Mouse (Mus musculus) R1 (cell line): ENCODE results near the gene Gm19426.

ENCODE experiments used
- DNase-seq: peaks from one replicate; pipeline ENCODE4 v3.0.0-alpha.2; 2018; ENCODE audit warnings: low read depth, low spot score

Gm19426 gene

DNA sequence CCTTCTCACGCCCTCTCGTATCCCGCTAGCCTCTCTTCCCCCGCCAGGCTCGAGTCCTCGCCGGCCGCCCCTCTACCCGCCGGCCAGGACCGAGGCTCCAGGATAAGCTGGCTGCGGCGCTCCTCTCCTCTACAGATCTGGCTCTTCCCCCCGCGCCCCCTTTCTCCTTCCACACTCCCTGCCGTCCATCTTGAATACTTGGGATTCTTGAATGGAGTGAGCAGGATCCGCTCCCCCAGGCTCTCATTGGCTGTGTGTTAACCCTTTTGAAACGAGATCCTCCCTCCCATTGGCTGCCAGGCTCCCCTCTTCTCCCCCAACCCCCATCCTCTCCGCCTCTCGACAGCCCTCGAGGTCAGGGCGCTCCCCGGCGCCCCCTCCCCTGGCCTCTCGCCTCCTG, at the start of gene Gm19426:
Gene Gm19426, minus strand, starts transcription at position 95 of the 400 bp plus-strand sequence.
- DNase-seq: peak; percentile 99

DNA sequence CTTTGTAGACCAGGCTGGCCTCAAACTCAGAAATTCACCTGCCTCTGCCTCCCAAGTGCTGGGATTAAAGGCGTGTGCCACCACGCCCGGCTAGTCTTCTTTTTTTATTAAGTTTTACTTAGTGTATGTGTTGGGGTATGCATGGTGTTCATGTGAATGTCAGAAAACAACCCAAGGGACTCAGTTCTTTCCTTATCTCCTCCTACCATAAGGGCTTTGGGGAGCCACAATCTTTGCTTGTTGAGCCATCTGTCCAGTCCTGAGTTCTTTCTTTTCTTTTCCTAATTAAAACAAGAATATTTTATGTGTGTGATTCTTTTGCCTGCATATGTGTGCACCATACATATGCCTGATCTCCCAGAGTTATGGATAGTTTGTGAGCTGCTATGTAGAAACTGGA, 49.7 kb upstream of the Gm19426 start:
- no peak for DNase-seq

DNA sequence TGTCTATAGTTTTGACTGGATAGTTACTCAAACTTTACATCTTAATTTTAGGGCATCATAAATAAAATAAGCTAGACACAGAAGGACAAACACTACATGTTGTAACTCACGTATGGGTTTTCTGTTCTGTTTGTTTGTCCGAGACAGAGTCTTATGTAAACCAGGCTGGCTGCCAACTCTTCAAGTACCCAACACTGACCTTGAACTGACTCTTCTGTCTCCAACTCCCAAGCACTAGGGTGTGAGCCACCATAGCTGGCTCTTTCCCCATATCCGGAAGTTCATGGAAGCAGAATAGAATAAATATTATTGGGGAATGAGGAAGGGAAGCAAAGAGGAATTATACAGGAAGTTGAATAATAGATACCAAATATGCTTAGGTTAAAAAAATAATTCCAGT, 49.1 kb upstream of the Gm19426 start:
- DNase-seq: no peak

DNA sequence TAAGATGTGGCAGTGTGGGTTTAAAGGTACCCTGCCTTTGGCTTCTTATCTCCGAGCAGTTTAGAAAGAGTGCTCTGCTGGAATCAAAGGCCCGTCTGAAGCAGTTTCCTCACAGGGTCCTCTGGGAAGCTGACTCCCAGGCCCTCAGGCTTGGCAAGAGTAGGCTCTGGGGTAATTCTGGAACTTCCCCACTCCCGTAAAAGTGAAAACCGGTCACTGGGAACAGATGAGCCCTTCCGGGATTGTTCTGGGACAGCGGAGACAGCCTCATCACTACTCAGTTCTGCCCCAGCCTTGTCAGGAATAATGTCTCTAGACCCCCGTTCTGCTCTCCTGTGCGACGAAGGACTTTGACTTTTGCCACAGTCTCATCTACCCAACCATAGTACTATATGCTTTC, 47.0 kb upstream of the Gm19426 start:
- no peak for DNase-seq

DNA sequence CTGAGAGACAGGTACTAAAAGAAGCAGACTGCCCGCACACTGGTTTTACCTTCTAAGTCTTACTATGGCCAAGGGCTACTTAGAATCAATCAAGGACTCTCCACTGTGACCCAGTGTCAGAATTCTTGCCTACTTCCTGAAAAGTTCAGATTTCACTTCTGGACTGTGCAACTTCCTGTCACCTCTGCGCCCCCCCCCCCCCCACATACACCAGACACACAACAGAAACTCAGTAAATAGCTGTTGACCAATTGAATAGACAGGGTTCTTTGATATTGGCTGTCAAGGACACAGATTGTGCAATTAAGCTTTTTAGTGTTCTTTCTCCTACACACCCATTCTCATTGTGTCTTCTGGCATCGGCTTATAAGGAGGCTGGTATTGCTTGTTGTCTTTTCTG, 44.9 kb upstream of the Gm19426 start:
- DNase-seq: no peak

DNA sequence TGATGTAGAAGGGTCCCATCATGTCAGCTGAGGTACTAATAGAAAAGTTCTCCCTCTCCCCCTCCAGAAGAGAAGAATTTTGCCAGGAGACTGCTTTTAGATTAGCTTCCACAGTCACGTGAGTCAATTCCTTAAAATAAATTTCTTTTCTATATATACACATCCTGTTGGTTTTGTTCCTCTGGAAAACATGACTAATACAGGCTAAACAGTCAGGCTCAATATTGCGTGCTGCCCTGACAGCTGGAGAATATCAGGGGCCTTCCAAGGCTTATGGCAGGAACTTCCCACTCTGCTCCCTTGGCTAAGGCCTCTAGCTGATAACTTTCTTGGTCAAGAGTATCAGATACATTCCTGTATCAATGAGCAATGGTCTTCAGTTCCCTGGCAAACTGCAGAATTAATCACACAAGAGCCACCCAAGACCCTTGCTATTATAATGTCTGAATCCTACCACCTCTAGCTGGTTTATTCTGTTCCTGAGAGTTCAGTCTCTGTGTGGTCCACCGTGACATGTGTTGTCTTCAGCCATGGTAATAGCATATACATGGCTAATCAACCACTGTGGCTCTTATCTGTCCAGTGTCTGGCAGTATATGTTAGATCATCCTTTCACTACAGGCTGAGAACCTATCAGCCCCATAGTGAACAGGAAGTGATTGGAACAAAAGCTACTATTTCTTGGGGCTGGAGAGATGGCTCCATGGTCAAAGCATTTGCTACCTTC, 40.5 kb upstream of the Gm19426 start:
- no peak for DNase-seq

DNA sequence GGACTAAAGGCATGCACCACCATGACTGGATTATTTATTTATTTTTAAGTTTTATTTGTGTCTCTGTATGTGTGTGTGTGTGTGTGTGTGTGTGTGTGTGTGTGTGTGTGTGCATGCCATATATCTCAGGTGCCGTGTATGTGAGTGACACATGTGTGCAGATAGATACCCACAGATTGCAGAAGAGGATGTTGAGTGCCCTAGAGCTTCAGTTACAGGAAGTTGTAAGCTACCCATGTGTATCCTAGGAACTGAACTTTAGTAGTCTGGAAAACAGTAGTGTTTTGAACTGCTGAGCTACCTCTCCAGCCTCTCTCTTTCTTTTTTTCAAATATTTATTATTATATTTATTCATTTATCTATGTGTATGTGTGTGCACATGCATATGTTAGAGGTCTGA, 39.9 kb upstream of the Gm19426 start:
- no peak for DNase-seq

DNA sequence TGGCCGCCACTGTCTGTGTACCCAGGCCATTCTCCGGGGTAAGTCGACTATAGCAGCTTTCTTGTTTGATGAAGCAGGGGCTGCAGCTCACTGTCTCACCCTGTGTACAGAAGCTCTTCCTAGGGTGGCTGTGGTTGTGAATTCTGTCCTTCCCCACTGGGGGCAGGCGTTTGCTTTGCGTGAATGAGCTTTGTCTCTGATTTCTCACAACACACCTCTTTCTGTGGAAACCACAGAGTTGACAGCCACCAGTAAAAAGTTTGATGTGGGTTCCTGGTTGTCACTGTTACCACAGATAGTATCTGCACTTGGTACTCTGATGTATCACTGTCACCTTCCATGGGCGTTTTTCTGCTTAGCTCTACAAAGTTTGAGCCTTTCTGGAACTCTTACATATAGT, 35.8 kb upstream of the Gm19426 start:
- DNase-seq: peak; percentile 70

DNA sequence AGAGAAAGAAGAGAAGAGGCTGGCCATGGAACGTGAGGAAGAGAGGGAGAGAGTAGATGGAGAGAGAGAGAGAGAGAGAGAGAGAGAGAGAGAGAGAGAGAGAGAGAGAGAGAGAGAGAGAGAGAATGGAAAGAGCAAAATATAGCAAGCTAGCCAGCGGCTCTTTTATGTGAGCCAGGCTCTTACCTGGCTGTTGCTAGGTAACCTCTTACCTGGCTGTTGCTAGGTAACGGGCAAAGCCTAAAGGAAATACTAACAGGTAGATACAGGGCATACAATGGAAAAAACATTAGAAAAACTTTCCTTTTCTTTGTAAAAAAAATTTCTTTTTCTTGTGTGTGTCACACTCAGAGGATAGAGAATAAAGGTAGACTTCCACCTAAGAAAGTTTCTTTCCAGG, 34.3 kb upstream of the Gm19426 start:
- DNase-seq: no peak

DNA sequence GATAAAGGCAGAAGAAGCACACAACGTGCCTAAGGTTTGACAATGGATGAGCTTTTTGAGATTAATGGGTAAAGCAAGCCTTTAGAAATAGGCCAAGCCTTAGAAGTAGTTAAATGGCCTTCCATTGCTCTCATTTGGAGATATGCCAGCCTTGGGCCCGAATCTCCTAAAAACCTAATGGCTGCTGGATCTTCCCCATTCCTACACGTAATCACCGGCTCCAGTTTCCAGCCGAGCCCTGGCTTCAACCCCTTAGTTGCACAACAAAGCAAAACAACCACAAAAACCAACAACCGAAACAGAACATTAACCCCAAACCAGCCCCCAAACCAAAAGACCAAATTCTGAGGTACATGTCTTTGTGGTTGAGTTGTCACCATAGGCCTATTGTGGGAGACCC, 32.2 kb upstream of the Gm19426 start:
- DNase-seq: no peak

DNA sequence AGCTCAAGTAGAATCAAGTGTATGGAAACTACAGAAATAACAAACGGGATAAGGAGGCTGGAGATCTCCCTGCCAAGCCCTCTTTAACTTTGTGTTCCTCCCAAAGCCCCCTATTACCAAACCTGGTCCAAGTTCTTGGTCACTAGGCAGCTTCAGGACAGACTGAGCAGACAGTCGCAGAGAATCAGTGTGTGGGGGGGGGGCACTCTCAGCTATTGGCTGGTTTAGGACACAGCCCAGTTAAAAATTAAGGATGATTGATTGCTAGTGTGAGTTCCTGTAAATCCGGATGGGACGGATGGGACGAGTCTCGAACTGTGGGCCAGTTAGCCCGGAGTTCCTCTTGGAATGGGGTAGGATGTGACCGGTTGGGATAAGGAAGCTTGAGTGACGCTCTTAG, 31.8 kb upstream of the Gm19426 start, which contains the start of gene Serping1:
Gene Serping1, minus strand, starts transcription at position 204 of the 400 bp plus-strand sequence.
- DNase-seq: peak; percentile 20

DNA sequence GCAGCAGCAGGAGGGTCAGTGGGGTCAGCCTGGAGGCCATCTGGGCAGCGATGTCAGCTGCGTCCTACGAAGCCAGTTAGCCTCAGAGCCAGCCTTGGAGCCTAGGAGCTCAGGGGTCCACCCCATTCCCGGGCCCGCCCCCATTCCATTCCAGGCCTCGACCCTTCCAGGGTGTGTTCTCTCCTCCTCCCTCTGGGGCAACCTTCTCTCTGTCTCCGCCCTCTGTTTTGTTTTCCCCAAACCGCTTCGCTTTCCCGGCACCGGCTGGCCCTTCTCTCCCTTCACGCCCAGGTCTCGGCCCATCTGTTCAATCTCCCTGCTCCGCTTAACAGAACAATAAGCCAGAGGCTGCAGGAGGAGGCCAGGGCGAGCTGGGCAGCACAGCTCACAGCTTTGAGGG, 31.3 kb upstream of the Gm19426 start:
- peak; percentile 94 for DNase-seq

DNA sequence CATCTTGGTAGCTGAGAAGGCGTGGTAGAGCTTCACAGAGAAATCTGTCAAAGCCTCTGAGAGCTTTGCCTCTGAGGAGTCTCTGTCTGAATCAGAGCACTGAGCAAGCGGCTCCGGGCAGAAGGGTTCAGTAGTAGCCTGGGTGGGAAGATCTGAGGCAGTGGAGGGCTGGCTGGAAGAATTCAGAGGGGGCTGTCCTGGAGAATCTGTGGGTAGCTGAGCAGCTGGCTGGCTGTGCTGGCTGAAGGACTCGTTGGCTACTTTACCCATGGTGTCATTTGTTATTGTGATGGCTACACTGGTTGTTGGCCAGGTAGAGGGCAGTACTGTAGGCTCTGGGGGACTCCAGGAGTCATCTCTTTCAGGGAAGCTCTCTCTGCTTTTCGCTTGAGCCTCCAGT, 29.7 kb upstream of the Gm19426 start:
- DNase-seq: no peak

DNA sequence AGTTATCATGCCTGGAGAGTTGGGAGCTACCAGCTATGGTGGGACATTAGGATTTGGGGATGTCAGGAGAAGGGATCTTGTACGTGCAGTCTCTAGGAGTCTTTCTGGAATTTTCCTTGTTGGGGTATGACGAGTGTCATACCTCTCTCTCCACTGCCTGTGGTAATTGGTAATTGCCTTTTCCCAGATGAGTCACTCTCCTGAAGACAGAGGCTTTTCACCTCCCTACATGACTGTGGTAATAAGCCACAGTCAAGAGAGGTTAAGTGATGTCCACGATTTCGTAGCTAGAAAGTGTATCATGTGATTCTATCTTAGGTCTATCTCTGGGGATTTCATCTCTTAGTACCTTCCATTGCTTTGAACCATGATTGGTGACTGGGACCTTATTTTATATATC, 29.0 kb upstream of the Gm19426 start:
- no peak for DNase-seq

DNA sequence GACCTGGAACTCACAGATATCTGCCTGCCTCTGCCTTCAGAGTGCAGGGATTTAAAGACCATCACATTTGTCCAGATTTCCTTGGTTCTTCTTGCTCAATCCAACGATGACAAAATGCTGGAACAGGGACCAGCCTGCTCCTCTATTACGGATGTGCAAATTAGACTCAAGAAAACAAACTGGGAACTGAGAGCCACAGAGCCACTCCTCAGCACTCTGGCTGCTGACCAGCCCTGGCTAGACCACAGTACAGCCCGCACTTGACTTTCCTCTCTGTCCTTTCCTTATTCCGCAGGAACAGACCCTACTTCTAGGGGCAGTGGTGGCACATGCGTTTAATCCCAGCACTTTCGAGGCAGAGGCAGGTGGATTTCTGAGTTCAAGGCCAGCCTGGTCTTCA, 27.0 kb upstream of the Gm19426 start:
- DNase-seq: no peak

DNA sequence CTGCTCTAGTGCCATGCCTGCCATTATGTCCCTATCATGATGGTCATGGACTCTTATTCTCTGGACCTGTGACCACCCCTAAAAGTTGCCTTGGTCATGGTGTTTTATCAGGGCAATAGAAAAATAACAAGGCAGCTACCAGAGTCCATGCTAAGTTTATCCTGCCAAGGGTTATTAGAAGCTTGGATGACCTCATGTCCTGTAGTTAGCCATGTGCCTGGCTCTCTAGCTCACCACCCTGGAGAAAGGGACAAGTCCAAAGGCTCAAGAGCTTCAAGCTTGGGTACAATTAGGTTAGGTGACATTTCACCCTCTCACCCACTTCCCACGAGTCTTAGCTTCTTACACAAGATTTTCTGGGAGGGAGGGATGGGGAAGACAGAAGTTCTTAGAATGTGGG, 19.4 kb upstream of the Gm19426 start:
- DNase-seq: no peak

DNA sequence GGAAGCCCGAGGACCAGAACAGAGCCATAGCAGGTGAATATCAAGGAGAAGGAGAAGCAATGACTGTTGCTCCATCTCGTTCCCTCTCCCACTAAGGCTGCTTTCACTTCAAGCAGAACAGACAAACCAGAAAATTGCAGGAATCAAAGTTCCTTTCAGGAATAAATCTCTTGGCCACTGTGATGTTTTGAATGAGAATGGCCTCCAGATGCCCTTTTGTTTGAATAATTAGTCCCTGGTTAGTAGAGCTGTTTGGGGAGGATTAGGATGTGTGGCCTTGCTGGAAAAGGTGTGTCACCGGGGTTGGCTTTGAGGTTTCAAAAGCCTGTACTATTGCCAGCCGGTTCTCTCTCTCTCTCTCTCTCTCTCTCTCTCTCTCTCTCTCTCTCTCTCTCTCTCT, 18.8 kb upstream of the Gm19426 start:
- peak; percentile 75 for DNase-seq

DNA sequence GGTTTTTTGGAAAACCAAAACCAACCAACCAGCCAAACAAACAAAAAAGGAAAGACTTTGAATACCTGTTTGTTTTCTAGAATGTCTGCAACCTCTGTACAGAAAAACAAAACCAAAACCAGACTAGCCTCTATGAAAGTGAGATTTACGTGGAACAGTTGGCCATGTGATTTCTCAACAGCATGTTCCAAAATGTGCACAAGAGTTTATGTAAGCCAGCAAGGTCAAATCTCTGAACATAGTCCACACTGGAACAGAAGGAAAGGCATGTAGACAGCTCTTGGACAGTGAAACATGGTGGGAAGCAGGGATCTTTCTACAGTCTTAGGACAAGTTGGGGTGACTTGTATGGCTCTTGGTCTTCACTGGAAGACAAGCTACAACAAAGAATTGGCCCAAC, 18.4 kb upstream of the Gm19426 start:
- no peak for DNase-seq

DNA sequence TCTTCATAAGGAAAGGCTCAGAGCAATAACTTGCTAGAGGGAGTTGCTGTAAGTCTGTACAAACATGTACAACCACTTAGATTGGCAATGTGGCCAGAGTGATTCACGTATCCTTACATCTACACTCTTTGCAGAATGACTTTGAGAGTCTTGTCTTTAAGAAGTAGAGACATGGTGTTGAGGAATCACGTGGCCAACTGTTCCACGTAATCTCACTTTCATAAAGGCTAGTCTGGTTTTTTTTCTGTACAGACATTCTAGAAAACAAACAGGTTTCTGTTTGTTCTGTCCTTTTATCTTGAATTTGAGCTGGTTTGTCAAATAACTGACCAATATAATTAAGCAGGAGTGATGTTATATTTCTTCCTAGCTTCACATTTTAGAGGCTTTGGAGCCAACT, 17.9 kb upstream of the Gm19426 start:
- DNase-seq: no peak

DNA sequence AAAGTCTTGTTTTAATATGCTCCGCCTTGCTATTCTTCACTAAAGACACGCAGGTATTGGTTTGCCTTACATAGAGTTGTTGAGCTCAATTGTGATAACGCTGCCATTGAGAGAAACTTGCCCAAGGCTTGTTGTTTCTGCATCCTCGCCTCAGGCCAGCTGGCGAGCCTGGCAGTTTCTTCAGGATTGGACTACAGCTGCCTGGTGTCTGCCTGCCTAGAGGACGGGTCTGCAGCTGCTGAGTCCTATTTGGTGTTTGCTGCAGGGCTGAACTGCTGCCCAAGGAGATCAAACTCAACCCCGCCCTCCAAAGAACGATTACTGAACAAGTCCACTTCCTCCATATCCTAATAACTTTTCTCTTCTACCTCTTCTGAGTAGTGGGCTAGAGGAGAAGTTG, 17.3 kb upstream of the Gm19426 start:
- DNase-seq: no peak

DNA sequence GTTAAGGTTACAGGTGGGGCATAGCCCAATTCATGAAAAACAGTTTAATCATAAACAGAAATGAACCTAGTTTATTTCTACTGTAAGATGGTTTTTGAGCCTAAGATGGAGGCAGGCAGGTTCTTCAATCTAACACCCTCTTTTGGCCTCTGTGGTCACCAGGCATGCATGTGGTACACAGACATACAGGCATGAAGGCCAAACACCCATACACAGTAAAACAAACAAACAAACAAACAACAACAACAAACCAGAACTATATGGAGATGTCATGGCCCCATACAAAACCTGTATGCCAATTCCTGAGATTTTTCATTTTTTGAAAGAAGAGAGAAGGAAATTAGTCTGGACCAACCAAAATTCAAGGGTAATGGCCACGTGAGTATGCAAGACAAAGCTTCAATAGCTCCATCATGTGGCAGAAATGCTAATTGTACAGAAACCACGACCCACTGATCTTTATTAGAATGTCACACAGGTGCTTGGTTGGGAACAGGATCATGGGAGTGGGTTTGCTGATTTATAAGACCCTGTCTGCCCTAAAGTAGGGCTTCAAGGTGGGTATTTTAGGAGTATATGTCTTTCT, 15.2 kb upstream of the Gm19426 start:
- peak; percentile 76 for DNase-seq

DNA sequence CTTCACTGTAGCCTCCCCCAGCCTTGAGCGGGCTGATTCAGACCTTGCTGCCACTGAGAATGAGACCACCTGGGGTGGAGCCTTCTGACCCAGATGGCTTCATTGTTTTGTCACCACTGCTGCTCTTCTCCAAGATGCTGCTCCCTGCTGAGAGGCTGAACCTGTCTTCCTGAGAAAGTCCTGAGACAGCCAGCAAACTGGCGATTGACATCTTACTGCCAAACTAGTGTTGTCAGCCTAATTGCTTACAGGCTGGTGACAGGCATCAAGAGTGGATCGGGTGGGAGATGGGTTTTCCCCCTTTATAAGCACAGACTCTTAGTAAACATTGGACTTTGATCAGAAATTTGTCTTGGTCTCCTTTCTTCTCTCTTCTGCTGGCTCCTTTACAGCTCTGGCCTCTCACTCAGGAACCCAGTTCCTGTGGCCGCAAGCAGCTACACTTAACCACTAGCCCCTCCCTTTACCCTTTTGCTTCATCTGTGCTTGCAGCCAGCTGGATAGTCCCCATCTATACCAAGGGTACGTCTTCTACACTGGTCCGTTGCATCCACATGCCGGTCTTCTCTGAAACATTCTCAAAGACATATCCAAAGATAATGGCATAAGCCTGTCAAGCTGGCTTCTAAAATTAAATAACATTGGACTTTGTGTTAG, 13.7 kb upstream of the Gm19426 start:
- DNase-seq: peak; percentile 67

DNA sequence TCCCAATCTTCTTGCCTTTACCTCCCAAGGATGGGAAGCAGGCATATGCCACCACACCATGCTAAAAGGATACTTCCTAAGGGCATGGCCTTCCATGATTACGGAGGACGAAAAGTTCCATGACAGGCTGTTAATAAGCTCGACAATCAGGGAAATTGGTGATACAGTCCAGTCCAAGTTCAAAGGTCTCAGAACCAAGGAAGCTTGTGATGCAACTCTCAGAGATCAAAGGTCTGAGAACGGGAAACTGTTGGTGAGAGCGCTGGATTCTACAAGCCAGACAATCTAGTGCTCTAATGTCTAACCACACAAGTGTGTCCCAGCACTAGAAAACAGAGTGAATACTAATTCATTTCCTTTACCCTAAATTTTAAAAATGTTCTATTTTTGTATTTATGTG, 12.8 kb upstream of the Gm19426 start:
- DNase-seq: no peak
